Mouse (Mus musculus): ENCODE measurements around the gene H1foo.

H1foo gene

GRCm38 (mm10) chr6:115962439-115963085, 17.8 kb downstream of the H1foo start:
- DNase-seq (ENCODE audit: low spot score): no peak

- DNase-seq (ENCODE audit: low spot score): no peak
These were observed 18.9 kb downstream of the H1foo start for GRCm38 (mm10) chr6:115963656-115964055.

- DNase-seq (ENCODE audit: low spot score): no peak
These were observed 21.7 kb downstream of the H1foo start for GRCm38 (mm10) chr6:115966227-115966966.

- DNase-seq (ENCODE audit: low spot score): no peak
These were observed 22.6 kb downstream of the H1foo start for GRCm38 (mm10) chr6:115967291-115967880.

GRCm38 (mm10) chr6:115968086-115968485, 23.3 kb downstream of the H1foo start:
- no peak for DNase-seq (ENCODE audit: low spot score)

- no peak for DNase-seq (ENCODE audit: low spot score)
These were observed 24.0 kb downstream of the H1foo start for GRCm38 (mm10) chr6:115968700-115969099.

GRCm38 (mm10) chr6:115969103-115969502, 24.4 kb downstream of the H1foo start:
- no peak for DNase-seq (ENCODE audit: low spot score)

GRCm38 (mm10) chr6:115969952-115970351, 25.2 kb downstream of the H1foo start:
- DNase-seq (ENCODE audit: low spot score): no peak

- DNase-seq (ENCODE audit: low spot score): no peak
These were observed 26.7 kb downstream of the H1foo start for GRCm38 (mm10) chr6:115971273-115972060.

GRCm38 (mm10) chr6:115972083-115972764, 27.5 kb downstream of the H1foo start:
- no peak for DNase-seq (ENCODE audit: low spot score)

- DNase-seq (ENCODE audit: low spot score): no peak
These were observed 28.6 kb downstream of the H1foo start for GRCm38 (mm10) chr6:115973139-115973875.

GRCm38 (mm10) chr6:115973881-115974662, 29.3 kb downstream of the H1foo start:
- DNase-seq (ENCODE audit: low spot score): no peak

GRCm38 (mm10) chr6:115975606-115976005, 30.9 kb downstream of the H1foo start:
- no peak for DNase-seq (ENCODE audit: low spot score)

- no peak for DNase-seq (ENCODE audit: low spot score)
These were observed 33.1 kb downstream of the H1foo start for GRCm38 (mm10) chr6:115977810-115978209.

- DNase-seq (ENCODE audit: low spot score): no peak
These were observed 33.9 kb downstream of the H1foo start for GRCm38 (mm10) chr6:115978596-115978995.

GRCm38 (mm10) chr6:115982889-115983288, 38.2 kb downstream of the H1foo start:
- no peak for DNase-seq (ENCODE audit: low spot score)

GRCm38 (mm10) chr6:115983306-115984038, 38.7 kb downstream of the H1foo start:
- no peak for DNase-seq (ENCODE audit: low spot score)

GRCm38 (mm10) chr6:115984580-115984979, 39.8 kb downstream of the H1foo start:
- no peak for DNase-seq (ENCODE audit: low spot score)

GRCm38 (mm10) chr6:115985622-115986021, 40.9 kb downstream of the H1foo start:
- DNase-seq (ENCODE audit: low spot score): no peak

Data from ovary, postnatal 14 days (tissue).